Mouse (Mus musculus) erythroblast, adult 5-6 weeks (primary cell): Measurements from ENCODE around the gene Btbd9. TPM values are rescaled to one million over a fixed set of nuclear protein-coding genes. Genes with fewer than 3 reads are reported as not detected.
"Not testable (repeated sequence)": the region's sequence is repeated elsewhere in the genome, so short reads cannot be mapped to it uniquely, and the experiment has no call there.

Experiments
- ATAC-seq: replicated peaks from 2 replicates; pipeline ENCODE4 v1.8.0; 2016; ENCODE audit warnings: moderate number of reproducible peaks, mild to moderate bottlenecking, moderate TSS enrichment, inconsistent platforms; ENCODE audit not compliant: poor library complexity, low FRiP score, severe bottlenecking
- total RNA-seq, 2 experiments: library from RNA; stranded (forward) in 1 of 2; stranded (reverse) in 1 of 2; fragments of 150-400 nt in 1 of 2; fragments of 200-764, 138-1000 nt in 1 of 2; gene quantifications; 2 replicates each; pipeline versions ENCODE4 v1.2.3 to v1.2.4; 2015 to 2017; ENCODE audit warnings: low replicate concordance in 2 of 2

Gene Btbd9
- total RNA-seq, 2 experiments from 2014 or later, result 6.3 to 6.5 TPM

DNA sequence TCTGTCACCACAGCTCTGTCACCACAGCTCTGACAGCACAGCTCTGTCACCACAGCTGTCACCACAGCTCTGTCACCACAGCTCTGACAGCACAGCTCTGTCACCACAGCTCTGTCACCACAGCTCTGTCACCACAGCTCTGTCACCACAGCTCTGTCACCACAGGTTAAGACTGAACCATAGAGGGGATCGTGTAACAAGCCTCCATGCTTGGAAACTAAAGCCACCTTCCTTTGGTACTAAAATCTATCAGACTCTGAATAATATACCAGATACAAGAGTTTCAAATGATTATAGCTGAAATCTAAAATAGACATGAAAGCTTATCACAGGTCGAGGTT is 57.1 kb downstream of the Btbd9 start:
- not testable (repeated sequence) for ATAC-seq

DNA sequence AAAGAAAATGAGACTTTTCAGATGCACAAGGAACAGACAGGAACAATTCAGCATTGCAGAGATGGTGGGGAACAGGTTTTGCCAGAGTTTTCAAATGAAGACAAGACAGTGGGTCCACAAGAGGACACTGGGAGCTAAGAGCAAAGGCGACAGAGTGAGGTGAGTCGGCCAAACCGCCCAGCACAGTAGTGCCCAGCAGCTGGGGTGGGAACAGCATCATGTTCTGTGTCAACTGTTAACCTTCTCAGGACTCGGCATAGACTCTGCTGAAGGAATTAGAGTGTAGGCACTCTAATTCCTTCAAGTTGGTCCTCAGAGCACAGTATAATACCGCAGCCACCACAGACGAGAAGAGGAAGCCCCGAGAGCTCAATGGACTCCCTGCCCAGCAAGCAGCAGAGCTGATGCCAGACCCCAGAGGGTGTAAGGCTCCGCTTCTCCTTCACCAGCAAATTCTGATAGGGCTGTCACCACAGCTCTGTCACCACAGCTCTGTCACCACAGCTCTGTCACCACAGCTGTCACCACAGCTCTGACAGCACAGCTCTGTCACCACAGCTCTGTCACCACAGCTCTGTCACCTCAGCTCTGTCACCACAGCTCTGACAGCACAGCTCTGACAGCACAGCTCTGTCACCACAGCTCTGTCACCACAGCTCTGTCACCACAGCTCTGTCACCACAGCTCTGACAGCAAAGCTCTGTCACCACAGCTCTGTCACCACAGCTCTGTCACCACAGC is 57.7 kb downstream of the Btbd9 start:
- no peak for ATAC-seq

DNA sequence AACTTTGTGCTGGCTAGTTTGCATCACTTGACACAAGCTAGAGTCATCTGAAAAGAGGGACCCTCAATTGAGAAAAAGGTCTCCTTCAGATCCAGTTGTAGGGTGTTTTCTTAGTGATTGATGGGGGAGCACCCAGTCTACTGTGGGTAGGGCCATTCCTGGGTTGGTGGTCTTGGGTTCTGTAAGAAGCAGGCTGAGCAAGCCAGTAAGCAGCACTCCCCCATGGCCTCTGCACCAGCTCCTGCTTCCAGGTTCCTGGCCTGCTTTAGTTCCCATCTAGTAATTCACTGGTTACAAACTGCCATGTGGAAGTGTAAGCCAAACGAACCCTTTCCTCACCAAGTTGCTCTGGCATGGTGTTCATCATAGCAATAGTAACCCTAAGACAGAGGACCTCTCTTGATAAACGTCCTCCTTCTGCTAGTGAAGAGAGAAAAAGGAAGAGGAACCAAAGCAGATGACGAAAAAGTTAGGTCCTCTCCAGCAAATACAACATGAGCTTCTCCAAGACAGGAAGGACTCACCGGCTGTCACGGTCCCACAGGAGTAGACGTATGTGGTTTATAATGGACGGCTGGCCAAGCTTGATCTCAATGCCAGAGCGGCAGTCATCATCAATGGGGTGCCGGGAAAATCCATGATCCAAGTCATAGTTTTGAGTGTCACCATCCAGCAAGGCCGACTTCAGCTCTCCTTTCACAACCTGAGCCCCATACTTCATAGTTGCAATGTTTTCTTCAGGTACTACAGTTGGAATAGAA is 59.5 kb downstream of the Btbd9 start:
- ATAC-seq, result no peak

DNA sequence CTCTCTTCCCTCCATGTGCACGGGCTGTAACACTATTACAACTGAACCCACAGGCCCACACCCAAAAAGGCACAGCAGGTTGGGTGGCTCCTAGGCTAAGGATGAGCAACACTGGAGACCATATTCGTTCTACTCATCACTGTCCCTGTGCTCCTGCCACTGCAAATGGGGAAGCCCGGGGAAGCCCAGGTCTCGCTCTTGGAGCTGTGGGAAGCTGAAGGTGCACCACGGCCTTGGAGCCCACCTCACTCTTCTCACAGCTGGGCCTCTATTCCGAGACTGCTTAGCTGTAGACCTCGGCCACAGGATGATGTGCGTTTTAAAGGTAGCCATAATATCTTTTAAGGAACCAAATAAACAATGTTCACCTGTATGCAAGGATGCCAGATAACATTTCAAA is 60.9 kb downstream of the Btbd9 start:
- ATAC-seq, result no peak

DNA sequence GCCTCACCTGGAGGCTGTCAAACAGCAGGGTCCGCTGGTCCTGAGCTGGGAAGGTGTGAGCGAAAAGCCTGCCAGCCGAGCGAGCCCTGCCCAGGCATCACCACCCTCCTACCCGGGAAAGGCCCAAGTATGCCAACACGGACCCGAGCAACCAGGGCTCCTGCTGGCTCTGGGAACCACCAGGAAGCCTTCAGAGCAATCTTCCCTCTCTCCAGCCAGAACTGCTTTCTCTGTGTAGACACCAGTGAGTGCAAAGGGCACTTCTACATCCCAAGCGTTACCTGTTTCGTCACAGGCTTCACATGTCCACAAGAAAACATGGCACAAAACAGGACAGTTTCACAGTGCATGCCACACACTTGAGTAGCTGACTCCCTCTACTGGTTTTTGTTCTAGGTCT is 63.3 kb downstream of the Btbd9 start:
- no peak for ATAC-seq

DNA sequence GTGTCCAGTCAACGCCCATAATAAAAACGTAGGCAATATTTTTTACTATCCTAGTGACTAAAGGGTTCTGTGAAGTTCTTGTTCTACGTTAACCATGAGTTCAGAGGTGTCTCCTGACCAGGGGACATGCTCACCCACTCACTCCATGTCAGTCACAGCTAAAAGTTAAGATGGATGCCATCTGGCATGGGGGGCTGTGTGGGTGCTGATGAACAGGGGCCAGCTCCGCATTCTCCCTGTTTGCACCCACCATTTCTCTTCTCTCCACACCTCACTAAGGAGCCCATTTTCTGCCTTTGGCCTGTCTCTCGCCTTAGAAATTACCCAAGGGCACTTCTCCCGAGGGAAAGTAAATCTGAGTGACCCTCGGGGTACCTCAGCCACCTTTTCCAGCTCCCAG is 63.8 kb downstream of the Btbd9 start:
- ATAC-seq, result no peak

DNA sequence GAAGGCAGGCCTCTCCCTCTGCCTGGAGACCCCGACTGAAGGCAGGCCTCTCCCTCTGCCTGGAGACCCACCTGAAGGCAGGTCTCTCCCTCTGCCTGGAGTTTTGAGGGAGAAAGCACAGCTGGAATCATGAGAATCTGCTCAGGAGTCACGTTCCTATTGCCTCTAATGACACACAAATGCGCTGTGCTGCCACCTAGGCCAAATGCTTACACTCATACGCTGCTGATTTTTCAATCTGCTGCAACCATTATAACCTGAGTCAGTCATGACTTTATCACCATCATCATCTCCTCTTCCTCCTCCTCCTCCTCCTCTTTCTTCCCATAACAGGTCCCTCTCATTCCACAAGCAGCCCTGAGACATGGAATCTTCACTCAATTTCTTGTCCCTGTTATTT is 64.3 kb downstream of the Btbd9 start:
- no peak for ATAC-seq

DNA sequence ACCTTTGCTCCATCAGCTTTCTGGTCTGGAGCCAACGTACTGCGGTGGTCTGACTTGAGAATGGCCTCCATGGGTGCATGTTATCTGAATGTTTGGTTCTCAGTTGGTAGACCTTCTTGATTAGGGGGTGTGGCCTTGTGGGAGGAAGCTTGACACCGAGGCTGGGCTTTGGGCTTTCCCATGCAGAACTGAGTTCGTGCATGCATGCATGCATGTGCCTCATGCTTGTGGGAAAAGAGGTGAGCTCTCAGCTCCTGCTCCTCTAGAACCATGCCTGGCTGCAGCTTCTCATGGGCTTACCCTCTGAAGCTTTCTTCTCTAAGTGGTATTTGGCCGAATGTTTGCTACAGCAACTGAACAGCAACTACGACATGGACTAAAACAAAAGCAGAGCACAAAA is 64.9 kb downstream of the Btbd9 start:
- ATAC-seq, result no peak

DNA sequence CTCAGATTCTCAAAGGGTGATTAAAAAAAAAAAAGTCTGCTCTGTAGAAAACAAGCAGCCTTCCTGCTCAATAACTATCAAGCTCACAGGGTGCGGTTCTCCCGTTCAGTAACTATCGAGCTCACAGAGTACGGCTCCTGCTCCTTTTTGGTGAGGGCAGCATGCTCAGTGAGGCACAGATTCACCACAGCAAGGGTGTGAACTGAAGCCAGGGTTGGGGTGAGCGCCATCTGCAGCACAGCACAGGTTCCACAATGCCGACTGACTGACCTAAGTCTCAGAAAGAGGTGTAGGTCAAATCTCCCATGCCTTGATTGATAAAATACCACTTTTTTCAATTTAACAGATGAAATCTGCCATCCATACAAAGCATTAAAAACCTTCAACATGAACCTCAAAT is 66.1 kb downstream of the Btbd9 start:
- ATAC-seq, result no peak

DNA sequence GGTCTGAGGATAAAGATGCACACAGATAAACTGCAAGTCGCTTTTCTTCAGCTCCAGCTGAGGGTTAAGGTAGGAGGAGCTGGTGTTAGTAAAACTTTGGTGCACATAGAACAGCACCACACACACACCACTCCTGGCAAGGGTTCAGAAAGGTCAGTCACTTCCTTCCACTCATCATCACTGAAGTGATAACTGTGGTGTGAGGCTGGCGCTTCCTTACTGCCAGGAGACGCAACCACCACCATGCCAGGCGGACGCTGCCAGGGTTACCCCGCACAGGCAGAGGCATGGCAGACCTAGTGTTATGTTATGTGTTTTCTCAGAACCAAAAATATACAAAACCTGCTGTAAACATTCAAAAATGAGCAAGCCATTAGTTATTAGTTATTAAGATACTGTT is 66.6 kb downstream of the Btbd9 start:
- no peak for ATAC-seq

DNA sequence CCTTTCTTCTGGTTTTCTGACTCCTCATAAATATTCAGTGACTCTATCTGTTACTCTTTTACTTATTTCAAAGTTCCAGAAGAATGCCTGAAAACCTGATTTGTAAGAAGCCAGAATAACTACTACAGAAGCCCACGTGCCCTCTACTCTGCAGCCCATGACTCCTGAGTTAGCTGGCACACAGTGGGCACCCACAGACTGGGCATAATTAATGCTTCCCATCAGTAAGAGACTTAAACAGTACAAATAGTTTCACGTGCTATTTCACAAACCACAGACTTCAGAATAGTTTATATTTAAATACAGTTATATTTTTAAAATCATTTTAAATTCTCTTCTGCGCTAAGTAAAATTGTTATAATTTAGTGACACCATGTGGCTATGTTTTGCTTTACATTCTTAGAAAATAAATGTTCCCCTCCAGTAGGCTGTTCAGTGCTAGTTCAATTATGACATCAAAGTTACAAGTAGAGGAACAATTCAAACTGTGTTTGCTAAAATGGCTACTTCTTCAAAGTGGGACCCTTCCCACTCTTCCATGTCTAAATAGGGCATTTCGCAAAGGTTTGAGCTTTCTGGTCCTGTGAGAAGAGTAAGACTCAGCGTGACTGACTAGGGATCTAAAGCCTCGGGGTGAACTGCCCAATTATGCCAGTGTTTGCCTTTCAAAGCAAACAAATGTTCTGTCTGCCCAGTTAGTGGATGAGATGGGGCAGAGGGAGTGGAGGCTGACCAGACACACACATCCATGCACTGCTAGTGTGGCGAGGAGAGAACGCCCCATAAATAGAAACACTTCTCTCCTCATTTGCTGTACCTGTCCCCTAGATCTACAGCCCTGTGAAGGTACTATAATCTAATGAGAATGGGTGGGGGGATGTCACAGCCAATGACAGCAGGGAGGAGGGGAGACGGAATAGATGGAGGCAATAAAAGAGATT is 68.4 kb downstream of the Btbd9 start:
- no peak for ATAC-seq

DNA sequence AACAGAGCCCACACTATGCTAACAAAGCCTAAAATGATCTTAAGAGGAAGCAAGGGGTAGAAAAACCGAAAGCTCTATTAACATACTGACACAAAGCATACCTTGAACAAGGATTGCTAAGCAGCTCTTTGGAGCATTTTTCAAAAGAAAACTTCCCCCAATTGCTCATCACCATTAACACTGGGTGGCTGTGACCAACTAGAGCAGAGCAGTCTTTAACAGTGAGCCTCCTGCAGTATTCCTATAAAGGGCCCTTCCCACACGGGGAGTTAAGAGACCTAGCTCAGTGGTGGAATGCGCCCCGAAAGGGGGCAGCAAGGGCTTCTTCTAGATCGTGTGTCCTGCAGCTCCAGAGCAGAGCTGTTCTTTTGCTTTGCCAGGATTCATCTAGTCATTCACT is 69.4 kb downstream of the Btbd9 start:
- ATAC-seq, result no peak

DNA sequence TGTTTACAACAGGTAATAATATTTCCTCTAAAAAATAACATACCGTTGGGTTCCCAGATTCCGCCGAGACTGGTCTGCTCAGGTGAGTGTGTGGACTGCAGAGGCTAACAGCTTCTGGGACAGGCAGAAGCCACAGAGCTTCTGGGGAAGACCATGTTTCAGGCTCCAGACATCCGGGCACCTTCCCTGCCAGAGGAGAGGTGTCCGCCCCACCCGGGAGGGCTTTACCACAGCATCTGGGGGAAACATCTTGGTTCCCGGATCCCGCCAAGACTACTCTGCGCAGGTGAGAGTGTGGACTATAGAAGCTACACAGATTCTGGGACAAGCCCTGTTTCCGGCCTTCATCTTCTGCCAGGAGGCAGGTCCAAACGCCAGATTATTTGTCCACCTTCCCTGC is 76.7 kb downstream of the Btbd9 start:
- not testable (repeated sequence) for ATAC-seq

DNA sequence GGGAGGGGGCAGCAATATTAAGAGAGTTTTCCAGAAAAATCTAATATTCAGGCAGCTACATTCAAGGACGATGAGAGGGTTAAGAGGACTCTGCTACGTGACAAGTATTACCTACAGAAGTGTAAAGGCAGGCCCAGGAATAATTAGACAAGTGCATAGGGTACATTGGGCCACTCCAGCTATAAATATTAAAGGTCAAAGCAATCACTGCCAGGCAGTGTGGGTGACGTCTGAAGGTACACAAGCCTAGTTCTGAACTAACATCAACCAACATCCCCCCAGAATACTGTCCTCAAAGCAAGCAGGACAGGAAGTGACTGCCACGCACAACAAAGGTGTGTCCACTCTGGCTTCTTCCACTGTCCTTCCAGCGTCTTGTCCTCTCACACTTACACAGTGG is 77.5 kb downstream of the Btbd9 start:
- no peak for ATAC-seq

DNA sequence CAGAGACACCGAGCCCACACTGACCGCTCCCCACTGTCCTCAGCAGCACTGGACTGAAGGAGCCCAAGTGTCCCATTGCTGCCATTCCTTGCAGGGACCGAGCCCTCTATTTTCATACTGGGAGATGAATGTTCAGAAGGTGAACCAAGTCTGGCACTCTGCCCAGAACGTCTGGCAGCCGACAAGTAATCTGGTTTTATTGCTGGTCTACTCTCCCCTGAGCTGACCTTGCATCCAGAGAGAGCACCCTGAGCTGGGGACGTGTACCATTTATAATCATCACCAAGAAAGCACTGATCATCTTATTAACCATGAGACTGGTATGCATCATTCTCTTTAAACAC is 77.9 kb downstream of the Btbd9 start:
- ATAC-seq, result no peak

DNA sequence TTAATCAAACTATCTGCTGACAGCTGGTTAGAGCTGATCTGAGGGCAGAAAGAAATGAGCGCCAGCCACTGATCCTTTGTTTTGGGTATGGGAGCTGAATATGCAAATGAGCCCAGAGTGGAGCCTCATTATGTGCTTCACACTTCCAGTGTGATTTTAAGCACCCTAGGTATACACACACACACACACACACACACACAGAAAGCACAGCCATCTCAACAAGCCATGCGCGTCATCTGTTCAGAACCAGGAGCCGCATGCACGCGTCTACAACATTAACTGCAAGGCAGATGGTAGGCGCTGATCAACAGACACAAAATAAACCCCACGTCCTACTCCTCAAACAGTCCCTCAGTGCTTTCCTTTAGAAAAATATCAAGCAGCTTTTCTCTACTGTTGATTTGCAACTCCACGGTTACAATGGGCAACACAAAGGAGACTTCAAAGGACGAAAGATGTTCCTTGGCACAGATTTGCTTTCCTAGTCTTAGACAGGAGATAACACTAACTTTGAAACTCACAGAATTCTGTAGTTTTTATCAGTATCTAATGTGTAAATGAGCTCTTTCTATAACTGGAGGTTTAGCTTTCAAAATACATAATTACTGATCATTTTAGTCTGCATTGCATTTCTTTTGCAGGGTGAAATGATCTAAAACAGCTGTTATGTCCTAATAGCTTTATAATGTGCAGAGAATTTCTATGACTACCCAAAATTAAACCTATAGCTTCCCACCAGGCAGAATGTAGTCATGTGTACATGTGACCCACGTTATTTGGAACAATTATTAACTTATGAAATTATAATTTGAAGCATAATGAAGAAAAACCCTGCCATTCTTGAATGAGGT is 78.5 kb downstream of the Btbd9 start:
- ATAC-seq, result no peak

DNA sequence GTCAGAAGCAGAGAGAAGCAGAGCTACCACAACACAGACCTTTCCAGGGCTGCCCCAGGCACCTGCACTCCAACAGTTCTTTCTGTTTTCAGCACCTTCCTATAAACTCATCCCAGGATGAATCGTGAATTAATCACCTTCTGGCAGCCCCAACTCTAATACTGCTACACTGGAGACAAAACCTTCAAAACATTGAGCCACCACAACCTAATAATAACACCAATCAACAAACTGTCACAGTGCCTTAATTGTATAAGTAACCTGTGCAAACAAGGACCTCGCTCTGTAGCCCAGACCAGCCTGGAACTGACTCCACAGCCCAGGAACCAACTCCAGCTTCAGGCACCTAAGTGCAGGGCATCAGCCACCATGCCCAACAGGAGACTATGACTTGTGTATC is 80.7 kb downstream of the Btbd9 start:
- ATAC-seq, result no peak

DNA sequence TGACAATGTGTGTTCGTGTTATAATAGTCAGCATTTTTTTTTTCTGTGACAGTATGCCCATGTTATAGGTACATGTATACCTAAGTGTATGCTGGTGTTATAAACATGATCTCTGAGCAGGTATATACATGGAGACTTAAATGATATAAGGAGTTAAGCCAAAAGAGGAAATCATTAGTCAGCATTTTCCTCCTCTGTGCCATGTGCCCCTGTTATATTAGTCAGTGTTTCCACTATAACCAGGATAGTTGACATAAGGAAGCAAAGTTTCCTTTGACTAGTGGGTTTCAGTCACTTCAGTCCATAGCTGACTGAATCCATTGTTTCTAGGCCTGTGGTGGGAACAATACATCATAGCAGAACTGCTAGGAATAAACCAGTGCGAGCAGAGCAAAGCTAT is 81.1 kb downstream of the Btbd9 start:
- no peak for ATAC-seq

DNA sequence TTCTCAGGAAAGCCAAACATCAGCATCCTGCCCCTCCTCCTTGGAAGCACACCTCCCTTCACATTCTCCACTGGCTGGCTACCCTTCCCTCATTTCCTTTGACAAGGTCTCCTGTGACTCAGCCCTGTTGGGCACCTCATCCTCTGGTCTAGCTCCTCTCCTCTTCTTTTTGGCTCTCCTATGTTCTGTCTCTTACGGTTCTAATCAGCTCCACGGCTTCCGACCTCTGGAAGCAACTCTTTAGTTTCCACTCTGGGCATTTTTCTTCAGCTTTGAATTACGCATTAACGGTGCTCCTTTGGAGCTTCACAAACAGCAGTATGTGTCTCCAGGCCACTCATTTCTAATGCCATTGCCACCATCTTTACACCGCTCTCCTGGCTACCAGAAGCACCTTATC is 82.8 kb downstream of the Btbd9 start:
- no peak for ATAC-seq

DNA sequence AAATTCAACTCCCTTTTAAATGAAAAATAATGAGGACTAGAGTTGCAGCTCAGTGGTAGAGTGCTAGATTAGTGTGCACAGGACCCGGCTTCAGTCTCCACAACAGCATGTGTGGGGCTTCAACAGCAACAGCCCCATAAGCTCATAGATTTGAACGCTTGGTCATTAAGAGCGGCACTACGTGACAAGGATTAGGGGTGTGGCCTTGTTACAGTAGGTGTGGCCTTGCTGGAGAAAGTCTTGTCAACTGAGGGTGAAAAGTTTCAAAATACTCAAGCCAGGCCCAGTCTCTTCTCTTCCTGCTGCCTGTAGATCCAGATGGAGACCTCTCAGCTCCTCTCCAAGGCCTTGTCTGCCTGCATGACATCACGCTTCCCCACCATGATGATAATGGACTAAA is 84.1 kb downstream of the Btbd9 start:
- ATAC-seq, result no peak
